Mouse (Mus musculus): ENCODE measurements at regions not wholly inside any gene's neighbourhood (a gene's known extent, or its start where the extent isn't known, plus 50 kb on each side); places are given as distances from the start of the nearest gene placed in this dataset.
A peak's percentile ranks its signal among the peaks of the same experiment; 100 is the strongest.

DNA sequence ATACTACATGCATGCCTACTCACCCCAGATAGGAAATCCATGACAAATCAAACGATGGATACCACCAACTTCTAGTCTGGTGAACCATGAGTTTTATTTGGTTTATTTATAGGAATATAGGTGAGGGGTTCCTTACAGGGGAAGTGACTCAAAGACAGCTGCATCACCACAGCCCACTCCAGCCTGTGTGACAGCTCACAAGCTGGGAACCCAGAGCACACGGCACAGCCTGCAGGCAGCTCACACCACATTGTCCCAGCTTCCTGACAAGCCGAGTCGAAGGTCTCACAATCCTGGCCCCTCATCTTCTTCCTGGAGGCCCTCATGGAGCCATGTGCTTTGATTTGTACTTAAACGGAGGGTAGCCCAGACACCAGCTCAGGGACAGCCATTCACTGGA, 214.7 kb downstream of the Cog6 start:
- no peak for DNase-seq (ENCODE audit: low spot score)
- 58% methylated on average over 5 of the region's 5 CpGs for WGBS
- Histone ChIP-seq H3K4me2 (ENCODE audit: low read depth, low read length) (no peak overlapping the region), H3K4me3 (ENCODE audit: low read depth, low read length) (no peak overlapping the region), H3K9ac (replicated peaks; ENCODE audit: low read depth, low read length) (no peak overlapping the region), H3K27ac (ENCODE audit: low read depth) (no peak overlapping the region), H3K9me3 (replicated peaks; ENCODE audit: control insufficient read depth, low read length) (no peaks in the 10 kb centered on the region), H3K36me3 (replicated peaks; ENCODE audit: control insufficient read depth, insufficient read depth, low read length) (no peaks in the 10 kb centered on the region), H3K27me3 (ENCODE audit: control insufficient read depth, insufficient read depth, low read length) (no peaks in the 10 kb centered on the region), H3K4me1 (ENCODE audit: control insufficient read depth, insufficient read depth) (peaks cover 9% of the 10 kb centered on the region)
- no peak for TF ChIP-seq CTCF (IDR thresholded peaks at IDR 0.05; ENCODE audit: low read depth)
- no peak for TF ChIP-seq EP300 (IDR thresholded peaks at IDR 0.05; ENCODE audit: low read depth)
- no peak for ATAC-seq (ENCODE audit: insufficient read depth, low read depth)

DNA sequence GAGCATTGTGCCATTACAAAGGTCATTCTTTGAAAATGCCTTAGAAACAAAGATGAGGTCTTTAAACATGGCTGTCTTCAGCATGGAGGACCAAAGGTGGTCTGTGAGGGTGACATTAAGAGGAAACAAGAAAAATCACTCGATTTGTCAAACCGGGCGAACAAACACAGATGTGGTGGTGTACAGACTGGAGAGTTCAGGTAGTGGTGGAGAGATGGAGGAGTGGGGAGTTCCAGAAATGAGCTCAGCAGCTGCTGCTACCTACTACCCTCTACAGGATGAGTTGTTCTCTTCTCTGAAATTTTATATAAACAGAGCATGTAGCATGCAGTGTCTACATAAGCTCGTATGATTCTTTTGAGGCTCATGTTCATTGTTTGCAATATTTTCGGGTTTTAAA, 215.6 kb downstream of the Cog6 start:
- H3K27me3 ChIP-seq (ENCODE audit: control insufficient read depth, insufficient read depth, low read length) = no peaks in the 10 kb centered on the region
- peaks cover 9% of the 10 kb centered on the region for H3K4me1 ChIP-seq (ENCODE audit: control insufficient read depth, insufficient read depth)
- no peaks in the 10 kb centered on the region for H3K9me3 ChIP-seq (replicated peaks; ENCODE audit: control insufficient read depth, low read length)
- no peak overlapping the region for H3K4me2 ChIP-seq (ENCODE audit: low read depth, low read length)
- H3K4me3 ChIP-seq (ENCODE audit: low read depth, low read length) = no peak overlapping the region
- 83% methylated on average over 5 of the region's 5 CpGs for WGBS
- no peak for ATAC-seq (ENCODE audit: insufficient read depth, low read depth)
- no peak for TF ChIP-seq EP300 (IDR thresholded peaks at IDR 0.05; ENCODE audit: low read depth)
- no peak for TF ChIP-seq CTCF (IDR thresholded peaks at IDR 0.05; ENCODE audit: low read depth)
- H3K36me3 ChIP-seq (replicated peaks; ENCODE audit: control insufficient read depth, insufficient read depth, low read length) = no peaks in the 10 kb centered on the region
- no peak overlapping the region for H3K9ac ChIP-seq (replicated peaks; ENCODE audit: low read depth, low read length)
- no peak overlapping the region for H3K27ac ChIP-seq (ENCODE audit: low read depth)
- no peak for DNase-seq (ENCODE audit: low spot score)

DNA sequence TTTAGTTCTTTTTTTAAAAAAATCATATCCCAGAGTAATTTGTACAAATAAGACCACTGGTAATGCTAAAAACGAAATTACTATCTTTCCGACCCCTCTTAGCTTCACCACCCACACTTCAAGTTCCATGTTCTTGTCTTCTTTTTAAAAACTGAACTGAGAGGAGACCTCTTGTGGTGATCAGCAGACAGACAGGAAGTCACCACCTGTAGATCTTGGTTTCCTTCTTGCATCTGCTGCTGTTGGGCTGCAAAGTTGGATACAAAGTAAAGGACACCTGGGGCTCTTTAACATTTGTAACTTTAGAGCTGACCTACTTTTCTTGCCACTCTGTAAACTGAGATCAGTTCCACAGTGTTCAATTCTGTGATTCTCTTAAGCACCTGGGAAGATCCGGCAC, 216.4 kb downstream of the Cog6 start:
- Histone ChIP-seq H3K4me1 (ENCODE audit: control insufficient read depth, insufficient read depth) (peaks cover 9% of the 10 kb centered on the region), H3K27me3 (ENCODE audit: control insufficient read depth, insufficient read depth, low read length) (no peaks in the 10 kb centered on the region), H3K9me3 (replicated peaks; ENCODE audit: control insufficient read depth, low read length) (no peaks in the 10 kb centered on the region), H3K9ac (replicated peaks; ENCODE audit: low read depth, low read length) (no peak overlapping the region), H3K27ac (ENCODE audit: low read depth) (no peak overlapping the region), H3K4me3 (ENCODE audit: low read depth, low read length) (no peak overlapping the region), H3K4me2 (ENCODE audit: low read depth, low read length) (no peak overlapping the region), H3K36me3 (replicated peaks; ENCODE audit: control insufficient read depth, insufficient read depth, low read length) (no peaks in the 10 kb centered on the region)
- DNase-seq (ENCODE audit: low spot score) = no peak
- 76% methylated on average over 3 of the region's 3 CpGs for whole genome bisulfite sequencing
- ATAC-seq (ENCODE audit: insufficient read depth, low read depth) = no peak
- no peak for TF ChIP-seq EP300 (IDR thresholded peaks at IDR 0.05; ENCODE audit: low read depth)
- peak; percentile 22 for TF ChIP-seq CTCF (IDR thresholded peaks at IDR 0.05; ENCODE audit: low read depth)

DNA sequence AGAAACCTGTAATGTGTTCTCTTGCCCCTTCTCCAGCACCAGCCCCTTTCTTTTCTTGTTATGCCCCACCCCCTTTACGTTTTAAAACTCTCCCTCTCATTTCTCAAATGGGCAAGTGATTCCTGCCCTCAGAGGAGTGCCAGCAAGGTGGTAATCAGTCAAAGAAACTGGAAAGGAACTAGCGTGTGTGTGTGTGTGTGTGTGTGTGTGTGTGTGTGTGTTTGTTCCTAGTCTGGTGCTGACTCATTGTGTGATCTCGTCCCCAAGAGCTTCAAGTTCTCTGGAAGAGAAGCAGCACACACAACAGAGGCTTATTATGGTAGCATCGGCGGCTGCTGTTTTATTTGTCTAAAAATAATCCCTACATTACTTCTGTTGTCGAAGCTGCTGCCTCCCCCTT, 219.2 kb downstream of the Cog6 start:
- WGBS = 0% methylated on average over 6 of the region's 6 CpGs
- H3K27me3 ChIP-seq (ENCODE audit: control insufficient read depth, insufficient read depth, low read length) = no peaks in the 10 kb centered on the region
- H3K4me2 ChIP-seq (ENCODE audit: low read depth, low read length) = peak overlapping the region; percentile 33; the same call in 1 of the 2 replicates
- TF ChIP-seq CTCF (IDR thresholded peaks at IDR 0.05; ENCODE audit: low read depth) (no peak), EP300 (IDR thresholded peaks at IDR 0.05; ENCODE audit: low read depth) (no peak)
- H3K27ac ChIP-seq (ENCODE audit: low read depth) = peak overlapping the region; percentile 43
- ATAC-seq (ENCODE audit: insufficient read depth, low read depth) = 0 out of 2 replicates have a peak, but pooled peaks have one; percentile 30
- peak; percentile 26 for DNase-seq (ENCODE audit: low spot score)
- H3K9ac ChIP-seq (replicated peaks; ENCODE audit: low read depth, low read length) = no peak overlapping the region
- H3K9me3 ChIP-seq (replicated peaks; ENCODE audit: control insufficient read depth, low read length) = no peaks in the 10 kb centered on the region
- H3K4me3 ChIP-seq (ENCODE audit: low read depth, low read length) = no peak overlapping the region
- H3K4me1 ChIP-seq (ENCODE audit: control insufficient read depth, insufficient read depth) = peaks cover 9% of the 10 kb centered on the region
- no peaks in the 10 kb centered on the region for H3K36me3 ChIP-seq (replicated peaks; ENCODE audit: control insufficient read depth, insufficient read depth, low read length)

DNA sequence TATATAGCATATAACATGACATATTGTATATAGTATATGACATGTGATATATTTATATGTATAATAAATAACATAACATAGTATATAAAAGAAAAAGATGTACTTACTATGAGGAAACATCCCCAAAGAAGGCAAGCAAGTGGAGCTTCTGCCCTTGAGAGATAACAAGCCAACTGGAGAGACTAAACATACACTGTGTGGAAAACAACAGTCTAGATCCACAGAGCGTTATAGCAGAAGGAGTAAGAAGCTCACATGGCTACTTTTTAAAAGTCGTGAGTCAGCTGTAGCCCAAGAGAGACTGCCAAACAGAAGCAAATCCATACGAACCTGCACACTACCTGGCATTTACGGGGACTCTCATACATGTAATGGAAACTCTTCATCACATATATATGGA, 219.9 kb downstream of the Cog6 start:
- no peak for ATAC-seq (ENCODE audit: insufficient read depth, low read depth)
- DNase-seq (ENCODE audit: low spot score) = no peak
- H3K9ac ChIP-seq (replicated peaks; ENCODE audit: low read depth, low read length) = no peak overlapping the region
- H3K27ac ChIP-seq (ENCODE audit: low read depth) = no peak overlapping the region
- no peak overlapping the region for H3K4me3 ChIP-seq (ENCODE audit: low read depth, low read length)
- H3K9me3 ChIP-seq (replicated peaks; ENCODE audit: control insufficient read depth, low read length) = no peaks in the 10 kb centered on the region
- 84% methylated on average over 4 of the region's 4 CpGs for WGBS
- TF ChIP-seq CTCF (IDR thresholded peaks at IDR 0.05; ENCODE audit: low read depth) (no peak), EP300 (IDR thresholded peaks at IDR 0.05; ENCODE audit: low read depth) (no peak)
- H3K36me3 ChIP-seq (replicated peaks; ENCODE audit: control insufficient read depth, insufficient read depth, low read length) = no peaks in the 10 kb centered on the region
- no peak overlapping the region for H3K4me2 ChIP-seq (ENCODE audit: low read depth, low read length)
- H3K27me3 ChIP-seq (ENCODE audit: control insufficient read depth, insufficient read depth, low read length) = no peaks in the 10 kb centered on the region
- peaks cover 9% of the 10 kb centered on the region for H3K4me1 ChIP-seq (ENCODE audit: control insufficient read depth, insufficient read depth)

DNA sequence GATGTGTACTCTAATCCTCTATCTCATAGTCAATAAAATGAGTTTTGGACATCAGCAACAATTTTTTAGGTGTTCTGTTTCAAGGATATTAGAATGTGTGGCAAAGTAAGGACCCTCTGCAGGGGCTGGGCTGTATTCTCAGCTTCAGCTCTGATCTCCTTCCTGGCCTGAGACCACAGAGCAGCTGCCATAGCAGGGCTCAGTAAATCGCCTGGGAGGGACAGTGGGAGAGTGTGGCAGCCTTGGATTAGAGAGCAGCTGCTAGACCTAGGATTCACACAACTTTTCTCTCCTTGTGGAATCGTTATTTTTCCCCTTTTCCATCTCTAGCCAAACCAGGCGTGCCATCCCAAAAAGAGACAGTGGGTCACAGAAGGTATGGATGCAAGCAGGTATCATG, 222.8 kb downstream of the Cog6 start:
- Histone ChIP-seq H3K9ac (replicated peaks; ENCODE audit: low read depth, low read length) (no peak overlapping the region), H3K4me1 (ENCODE audit: control insufficient read depth, insufficient read depth) (peaks cover 9% of the 10 kb centered on the region), H3K27me3 (ENCODE audit: control insufficient read depth, insufficient read depth, low read length) (no peaks in the 10 kb centered on the region), H3K36me3 (replicated peaks; ENCODE audit: control insufficient read depth, insufficient read depth, low read length) (no peaks in the 10 kb centered on the region), H3K9me3 (replicated peaks; ENCODE audit: control insufficient read depth, low read length) (no peaks in the 10 kb centered on the region), H3K4me2 (ENCODE audit: low read depth, low read length) (no peak overlapping the region), H3K27ac (ENCODE audit: low read depth) (no peak overlapping the region), H3K4me3 (ENCODE audit: low read depth, low read length) (no peak overlapping the region)
- TF ChIP-seq CTCF (IDR thresholded peaks at IDR 0.05; ENCODE audit: low read depth) (no peak), EP300 (IDR thresholded peaks at IDR 0.05; ENCODE audit: low read depth) (no peak)
- WGBS = 67% methylated on average over 3 of the region's 3 CpGs
- ATAC-seq (ENCODE audit: insufficient read depth, low read depth) (no peak), DNase-seq (ENCODE audit: low spot score) (no peak)
